Mouse (Mus musculus): ENCODE results near the gene G0s2.
A peak's percentile ranks its signal among the peaks of the same experiment; 100 is the strongest.

The G0s2 gene

DNA sequence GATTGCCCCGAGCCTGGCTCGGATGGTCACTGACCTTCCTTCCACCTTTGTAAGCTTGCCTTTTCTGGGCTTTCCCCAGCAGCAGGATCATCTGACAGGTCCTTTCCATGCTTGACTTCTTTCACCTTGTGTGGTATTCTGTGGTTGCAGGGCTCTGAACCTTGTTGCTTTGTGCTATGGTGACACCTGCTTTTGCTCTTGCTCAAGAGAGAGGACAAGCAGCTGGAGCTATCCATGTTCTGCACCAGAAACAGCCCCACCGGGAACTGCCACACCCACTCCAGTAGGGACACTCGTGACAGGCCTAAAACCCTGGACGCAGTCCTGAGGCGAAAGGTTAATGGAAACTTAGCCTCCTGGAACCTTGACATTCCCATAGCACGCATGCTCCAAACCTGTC, 21.6 kb downstream of the G0s2 start:
- DNase-seq = no peak

DNA sequence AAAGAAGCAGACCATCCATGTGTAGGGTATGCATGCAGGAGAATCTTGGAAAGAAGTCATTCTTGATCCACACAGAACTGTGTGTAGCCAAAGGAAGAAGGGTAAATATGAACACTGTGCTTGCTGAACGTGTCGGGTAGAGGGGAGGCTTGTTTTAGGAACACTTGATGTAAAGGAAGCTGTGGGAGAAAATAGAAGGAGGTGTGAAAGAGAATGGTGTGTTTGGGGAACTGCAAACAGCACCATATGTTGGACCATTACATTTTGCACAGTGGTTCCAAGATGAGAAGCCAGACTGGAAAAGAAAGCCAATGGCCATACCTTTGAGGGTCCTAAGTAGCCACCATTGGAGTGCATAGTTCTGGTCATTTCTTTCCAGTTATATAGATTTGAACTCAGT, 23.0 kb downstream of the G0s2 start:
- peak; percentile 51 for DNase-seq

DNA sequence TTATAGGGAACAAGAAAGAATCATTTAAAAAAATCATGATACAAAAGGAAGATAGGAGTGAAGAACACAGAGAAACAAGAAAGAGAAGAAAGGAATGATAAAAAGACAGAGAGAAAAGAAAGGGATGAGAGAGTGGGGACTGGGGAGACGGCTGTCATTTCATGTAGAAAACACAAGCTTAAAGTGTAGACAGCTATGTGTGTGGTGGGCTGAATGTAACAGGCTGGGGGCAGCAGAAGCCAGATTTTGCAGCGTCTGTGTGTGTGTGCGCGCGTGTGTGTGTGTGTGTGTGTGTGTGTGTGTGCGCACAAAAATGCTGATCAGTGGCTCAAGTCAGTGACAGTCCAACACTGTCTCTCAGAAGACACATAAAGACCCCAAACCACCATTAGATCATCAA, 28.8 kb downstream of the G0s2 start:
- DNase-seq = no peak

DNA sequence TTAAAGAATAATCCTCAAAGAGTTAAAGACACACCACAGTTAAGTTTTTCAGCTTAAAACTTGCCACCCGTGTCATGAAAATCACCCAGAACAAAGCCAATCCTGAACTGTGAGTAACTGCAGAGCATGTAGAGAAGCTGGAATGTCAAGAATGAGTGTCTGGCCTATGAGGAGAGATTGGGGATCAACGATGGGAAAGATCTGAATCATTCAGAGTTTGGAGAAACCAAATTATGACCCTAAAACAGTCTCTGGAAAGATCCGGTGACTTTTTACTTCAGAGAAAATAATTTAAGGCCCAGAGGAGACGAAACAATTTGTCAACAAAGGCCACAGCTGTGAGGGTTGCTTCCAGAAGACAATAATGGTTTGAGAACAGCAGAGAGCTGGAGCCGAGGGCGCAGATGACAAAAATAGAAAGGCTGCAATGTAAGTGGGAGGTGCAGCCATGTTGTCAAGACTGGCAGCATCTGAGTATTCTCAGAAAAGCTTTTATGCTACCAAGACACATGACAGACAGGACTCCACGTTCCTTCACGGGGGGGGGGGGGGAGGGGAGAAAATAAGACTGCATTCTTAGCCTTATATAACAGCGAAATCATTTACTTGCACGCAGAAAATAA, 29.3 kb downstream of the G0s2 start:
- peak; percentile 34 for DNase-seq

DNA sequence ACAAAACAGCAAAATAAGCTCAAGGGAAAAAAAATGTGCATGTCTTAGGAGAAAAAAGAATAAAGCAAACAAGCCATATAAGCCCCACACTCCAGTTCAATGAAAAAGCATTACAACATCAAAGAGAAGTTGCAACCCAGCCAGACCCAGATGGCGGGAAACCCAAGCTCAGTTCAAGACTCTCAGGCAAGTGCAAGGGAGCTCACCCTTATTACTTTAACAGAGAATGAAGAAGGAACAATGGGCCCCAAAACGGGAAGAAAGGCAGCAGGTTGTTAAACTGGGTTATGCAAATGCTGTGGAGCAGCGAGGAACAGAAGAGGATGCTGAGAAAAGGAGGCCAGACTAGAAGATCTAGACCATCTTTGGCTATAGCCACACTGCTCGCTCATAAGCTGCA, 30.2 kb downstream of the G0s2 start:
- DNase-seq = no peak

DNA sequence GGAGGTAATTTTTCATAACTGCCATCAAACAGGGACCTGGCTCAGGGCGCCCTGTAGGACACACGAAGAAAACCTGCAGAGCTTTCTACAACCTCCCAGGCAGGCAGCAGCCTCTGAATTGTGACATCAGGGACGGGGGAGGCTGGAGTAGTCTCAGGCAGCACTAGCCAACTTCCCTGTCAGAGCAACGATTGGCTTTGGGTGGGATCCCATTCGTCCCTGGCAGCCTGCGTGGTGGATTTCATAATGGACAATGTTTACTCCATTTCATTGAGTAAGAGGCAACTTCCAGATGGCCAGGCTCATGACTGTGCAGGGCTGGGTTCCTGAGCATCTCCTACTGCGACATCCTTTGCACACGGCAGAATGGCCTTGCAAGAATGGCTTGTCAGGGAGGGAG, 30.8 kb downstream of the G0s2 start:
- peak; percentile 92 for DNase-seq

DNA sequence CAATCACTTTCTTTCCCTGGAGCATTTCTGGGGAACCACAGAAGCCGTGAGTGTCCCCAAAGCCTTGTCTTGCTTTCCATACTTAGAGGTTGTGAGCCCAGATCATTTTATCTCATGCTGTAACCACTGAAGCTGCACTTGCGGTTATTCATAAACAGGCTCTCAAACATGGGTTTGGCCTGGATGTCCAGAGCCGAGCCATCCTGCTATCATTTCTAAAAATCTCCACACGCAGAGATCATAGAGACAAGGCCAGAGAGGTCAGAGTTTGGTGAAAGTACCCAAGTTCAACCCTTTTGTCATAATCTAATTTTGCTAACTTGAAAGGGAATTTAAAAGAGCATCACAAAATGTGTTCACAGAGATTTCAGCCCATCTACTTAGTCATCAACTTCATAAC, 31.6 kb downstream of the G0s2 start:
- DNase-seq = no peak

DNA sequence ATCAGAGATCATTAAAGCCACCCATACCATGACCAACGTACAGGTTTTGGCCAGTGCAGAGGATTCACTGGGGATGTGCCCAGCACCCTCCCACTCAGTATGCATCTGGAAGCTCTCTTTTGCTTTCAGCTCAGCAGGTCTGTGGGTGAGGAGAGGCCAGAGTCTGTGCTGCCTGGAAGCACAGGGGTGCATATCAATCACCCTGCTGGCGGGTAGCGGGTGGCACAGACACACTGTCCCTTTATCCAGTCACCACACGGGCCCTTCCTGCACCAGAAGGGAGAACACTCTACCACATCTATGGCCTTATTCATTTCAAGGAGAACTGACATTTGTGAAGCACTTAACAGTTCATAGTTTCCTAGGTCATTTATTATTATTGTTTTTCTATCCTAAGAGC, 34.6 kb downstream of the G0s2 start:
- peak; percentile 13 for DNase-seq

DNA sequence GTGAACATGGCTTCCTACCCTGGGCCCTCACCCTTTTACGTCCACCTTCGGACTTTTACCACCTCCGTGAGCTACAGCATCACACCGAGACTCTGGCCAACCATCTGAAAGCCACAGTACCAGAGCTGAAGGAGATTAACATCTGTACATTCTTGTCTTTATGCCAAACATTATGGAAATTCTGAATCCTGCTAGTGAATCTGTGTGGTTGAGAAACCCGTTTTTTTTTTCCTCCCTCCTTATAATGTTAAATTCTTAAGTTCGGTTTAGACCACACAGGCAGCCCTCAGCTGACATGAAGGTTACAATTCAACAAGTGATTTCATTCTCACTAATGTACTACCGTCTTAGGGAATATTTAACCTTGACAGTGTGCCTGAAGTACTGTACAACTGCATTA, 38.1 kb downstream of the G0s2 start:
- DNase-seq = no peak

DNA sequence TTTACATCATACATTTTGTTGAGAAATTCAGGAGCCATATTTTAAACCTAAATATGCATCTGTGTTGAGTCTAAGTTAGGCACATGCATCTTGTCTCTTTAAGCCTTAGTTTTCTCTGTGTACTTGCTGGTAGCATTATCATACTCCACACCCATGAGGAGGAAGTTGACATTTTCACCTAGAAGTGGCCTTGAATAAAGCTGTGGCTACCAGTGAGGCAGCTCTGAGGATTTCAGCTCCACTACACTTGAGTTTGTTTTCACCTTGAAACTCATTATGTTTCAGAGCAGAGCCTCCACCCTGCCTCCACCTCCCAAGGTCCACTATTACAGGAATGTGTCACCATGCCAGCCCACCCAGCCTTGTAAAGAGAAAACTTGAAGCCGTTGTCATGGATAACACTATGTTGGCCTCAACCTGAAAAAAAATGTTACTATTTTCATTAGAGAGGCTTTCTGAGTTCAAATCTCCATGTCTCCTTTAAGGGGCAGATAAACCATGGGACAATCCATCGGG, 38.8 kb downstream of the G0s2 start:
- DNase-seq = no peak

DNA sequence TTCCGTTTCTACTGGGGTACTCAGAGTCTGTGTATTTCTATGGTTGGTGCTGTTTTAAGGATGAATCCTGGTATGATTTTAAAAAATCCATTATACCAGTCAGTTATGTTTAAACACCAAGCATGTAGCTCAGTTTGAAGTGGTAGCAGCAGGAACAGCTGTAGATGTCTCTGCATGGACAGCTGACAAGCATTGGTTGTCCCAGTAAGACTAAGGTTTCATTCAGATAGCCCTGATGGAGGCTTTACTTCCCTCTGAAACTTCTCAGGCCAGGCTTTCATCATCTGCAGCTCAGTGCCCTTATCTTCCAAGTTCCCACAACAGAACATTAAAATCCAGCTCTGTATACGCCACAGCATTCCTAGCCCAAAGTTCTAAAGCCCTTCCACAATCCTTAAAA, 40.3 kb downstream of the G0s2 start:
- DNase-seq = no peak

DNA sequence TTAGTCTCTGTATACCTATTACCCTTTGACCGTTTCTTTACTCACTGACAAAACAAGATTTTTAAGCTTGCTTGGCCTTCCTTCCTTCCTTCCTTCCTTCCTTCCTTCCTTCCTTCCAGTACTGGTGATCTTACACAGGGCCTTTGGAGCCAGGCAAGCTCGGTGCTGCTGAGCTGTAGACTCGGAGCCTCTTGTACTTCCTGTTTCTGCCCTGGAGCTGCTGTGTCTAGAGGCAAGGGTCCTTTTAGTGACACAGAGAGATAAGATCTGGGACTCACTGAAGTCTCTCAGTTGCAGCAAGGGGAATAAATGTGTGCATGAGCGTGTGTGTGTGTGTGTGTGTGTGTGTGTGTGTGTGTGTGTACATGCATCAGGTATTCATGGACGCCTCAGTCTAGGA, 42.1 kb downstream of the G0s2 start:
- DNase-seq = no peak

DNA sequence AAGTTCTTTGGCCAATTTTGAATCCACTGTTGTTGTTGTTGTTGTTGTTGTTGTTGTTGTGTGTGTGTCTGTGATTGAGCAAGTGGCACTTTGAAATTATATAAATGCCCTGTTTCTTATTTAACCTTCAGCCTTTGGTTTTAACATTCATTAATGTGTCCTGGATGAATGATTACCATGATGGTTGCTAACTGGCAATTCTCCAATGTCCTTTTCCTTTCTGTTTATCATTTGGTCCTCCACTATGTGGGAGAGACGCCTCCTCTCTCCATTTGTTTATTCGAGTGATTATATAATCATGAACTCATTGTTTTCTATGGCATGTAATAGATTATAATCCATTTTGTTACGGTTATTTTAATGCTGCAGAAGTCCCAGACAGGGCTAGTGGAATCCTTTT, 42.5 kb downstream of the G0s2 start:
- no peak for DNase-seq

DNA sequence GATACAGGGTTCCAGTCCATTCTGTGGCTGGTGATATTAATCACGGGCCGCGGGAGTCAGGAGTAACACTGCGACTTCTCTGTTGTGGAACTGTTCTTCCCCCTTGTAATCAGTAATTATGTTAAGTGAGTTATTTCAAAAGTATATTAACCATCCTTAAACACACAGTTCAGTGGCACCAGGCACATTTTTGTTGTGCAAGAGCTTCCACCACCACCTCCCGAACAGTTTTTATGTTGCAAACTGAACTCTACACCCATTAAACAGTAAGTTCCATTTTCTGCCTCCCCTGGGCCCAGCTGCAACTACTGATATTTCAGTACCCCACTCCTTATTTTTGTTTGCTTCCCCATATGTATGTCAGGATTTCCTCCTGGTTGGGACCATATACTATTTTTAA, 43.4 kb downstream of the G0s2 start:
- DNase-seq = no peak

DNA sequence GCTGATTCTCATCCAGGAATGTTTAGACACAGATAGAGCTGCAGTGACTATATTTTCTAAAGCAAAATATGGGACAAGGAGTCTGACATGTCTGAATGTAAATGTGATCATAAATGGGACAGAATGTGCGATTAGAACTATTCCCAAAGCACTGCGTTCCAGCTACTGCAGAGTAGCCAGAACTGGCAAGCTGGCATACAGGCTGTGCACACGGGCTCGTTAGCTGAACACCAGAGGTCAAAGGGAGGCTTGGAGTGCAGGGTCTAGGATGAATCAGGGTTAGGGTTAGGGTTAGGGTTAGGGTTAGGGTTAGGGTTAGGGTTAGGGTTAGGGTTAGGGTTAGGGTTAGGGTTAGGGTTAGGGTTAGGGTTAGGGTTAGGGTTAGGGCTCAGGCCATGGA, 45.5 kb downstream of the G0s2 start:
- no peak for DNase-seq

DNA sequence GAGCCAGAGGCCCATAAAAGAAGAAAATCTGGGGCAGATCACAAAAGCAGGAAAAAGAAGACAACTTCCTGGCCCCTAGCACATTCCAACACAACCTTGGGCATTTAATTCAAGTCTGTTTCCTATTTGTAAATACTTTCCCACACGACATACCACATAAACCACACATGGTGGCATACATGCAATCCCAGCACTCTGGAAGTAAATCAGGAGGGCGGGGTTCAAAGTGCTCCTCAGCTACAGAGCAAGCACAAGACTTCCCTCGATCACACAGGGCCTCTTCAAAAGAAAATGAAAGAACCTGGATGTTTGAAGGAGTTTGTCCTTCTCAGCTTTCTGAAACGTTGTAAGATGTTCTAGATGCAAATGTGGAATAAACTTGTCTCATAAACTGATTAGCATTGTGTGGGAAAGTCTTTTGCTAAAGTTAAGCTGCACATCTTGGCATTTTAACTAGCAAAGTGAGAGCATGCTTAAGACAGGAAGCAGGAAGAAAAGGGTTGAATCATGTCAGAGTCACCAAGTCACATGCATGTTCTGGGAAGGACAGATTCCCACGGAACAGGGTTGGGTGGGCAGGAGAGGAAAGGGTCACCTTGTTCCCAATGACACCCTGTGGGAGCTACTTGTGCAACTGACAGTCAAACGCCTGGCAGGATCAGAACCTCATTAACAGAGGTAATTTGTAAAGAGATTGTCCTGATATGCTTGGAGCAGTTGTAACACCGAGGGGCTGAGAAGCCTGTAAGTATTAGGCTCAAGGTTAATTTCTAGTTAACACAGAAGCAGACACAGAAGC, 46.1 kb downstream of the G0s2 start:
- peak; percentile 11 for DNase-seq

DNA sequence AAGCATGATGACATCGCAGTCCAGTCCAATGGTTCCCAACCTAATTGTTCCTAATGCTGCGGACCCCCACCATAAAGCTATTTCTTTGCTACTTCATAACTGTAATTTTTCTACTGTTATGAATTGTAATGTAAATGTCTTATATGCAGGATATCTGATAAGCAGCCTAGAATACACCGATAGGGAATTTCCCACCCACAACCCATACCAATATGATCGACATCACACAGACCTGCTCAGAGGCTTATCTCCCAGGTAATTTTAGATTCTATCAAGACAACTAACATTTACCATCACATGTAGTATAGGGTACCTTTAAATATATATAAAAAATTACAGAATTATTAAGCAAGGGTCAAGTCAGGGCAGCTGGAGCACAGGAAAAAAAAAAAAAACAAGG, 46.9 kb downstream of the G0s2 start:
- no peak for DNase-seq

DNA sequence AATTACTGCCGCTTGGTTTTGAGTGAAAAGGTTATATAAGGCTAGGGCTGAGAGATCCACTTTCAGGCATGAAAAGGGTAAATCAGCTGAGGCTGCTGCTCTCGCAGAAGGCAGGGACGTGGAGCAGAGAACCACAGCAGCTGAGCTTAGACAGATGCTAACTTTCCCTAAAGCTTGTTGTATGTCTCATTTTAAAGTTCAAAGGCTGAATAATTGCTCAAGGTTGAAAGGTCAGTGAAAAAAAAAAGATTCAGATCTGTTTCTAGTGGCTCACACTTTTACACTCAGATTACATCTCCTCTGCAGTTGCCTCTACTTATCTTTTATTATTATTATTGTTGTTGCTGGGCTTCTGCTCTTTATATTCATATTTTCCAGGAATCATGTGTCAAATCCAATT, 47.5 kb downstream of the G0s2 start:
- DNase-seq = no peak

Data from right cerebral cortex, adult 18-20 months (tissue).